Mouse (Mus musculus) inflammation-experienced regulatory T-cells, adult 6 months (primary cell): ENCODE measurements around the gene Olfr598. TPM values are rescaled to one million over a fixed set of nuclear protein-coding genes. Genes with fewer than 3 reads are reported as not detected.
"Not testable (repeated sequence)": the region's sequence is repeated elsewhere in the genome, so short reads cannot be mapped to it uniquely, and the experiment has no call there.

ENCODE experiments used
- ATAC-seq: one replicate; pipeline ENCODE4 v1.8.0; 2017
- polyA plus RNA-seq, 3 experiments: library from polyadenylated mRNA; unstranded; fragments of 100-300 nt; shearing (Covaris generic); gene quantifications; one replicate each; pipeline ENCODE4 v1.2.1; 2017

Olfr598 gene
- not detected for polyA plus RNA-seq

- ATAC-seq, result no peak
Observed at GRCm38 (mm10) chr7:103323268-103323667, at the start of gene Olfr598. Gene Olfr598 (plus strand): TSS chr7:103323568.

GRCm38 (mm10) chr7:103305348-103305747 lies 18.0 kb upstream of the Olfr598 start, which contains the start of gene Olfr596:
Gene Olfr596 (plus strand): TSS chr7:103305648.
- ATAC-seq, result not testable (repeated sequence)

DNA sequence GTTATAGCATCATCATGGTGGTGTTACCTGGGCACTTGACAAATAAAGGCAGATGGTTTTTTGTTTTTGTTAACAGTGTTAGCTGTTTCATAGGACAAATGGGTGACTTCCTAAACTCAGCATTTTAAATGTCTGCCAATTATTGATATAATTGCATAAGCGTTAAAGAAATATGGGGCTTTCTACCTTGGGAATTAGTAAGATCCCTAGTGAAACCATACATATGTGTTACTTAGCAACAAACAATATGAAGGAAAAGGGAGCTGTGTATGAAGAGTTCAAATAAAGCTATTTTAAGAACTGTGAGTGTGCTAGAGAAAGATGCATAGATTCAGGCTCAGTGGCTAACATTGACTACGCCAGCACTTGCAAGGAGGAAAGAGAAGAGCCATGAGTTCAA lies 7.4 kb upstream of the Olfr598 start, which contains the start of gene Olfr597:
Gene Olfr597, plus strand, starts transcription at position 301 of the 400 bp plus-strand sequence.
- ATAC-seq, result not testable (repeated sequence)

DNA sequence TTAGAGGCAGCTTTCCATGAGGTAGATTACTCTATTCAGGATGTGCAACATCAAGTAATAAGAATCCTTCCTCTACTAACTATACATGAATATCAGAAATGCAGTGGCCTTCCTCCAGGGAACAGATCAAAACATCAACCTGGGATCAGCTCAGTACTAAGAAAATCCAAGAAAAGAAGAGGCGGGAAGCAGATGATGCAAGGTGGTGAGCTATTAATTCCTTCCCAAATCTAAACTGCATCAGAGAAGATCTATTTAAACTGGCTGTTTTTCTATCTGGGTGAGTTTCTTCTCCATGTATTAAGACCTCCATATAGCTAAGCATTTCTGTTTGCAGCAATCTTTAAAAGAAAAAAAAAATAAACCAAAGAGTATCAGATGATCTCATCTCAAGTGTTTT lies 12.2 kb downstream of the Olfr598 start, which contains the start of gene Olfr599:
Gene Olfr599, plus strand, starts transcription at position 301 of the 400 bp plus-strand sequence.
- ATAC-seq, result no peak

- ATAC-seq, result no peak
Observed at GRCm38 (mm10) chr7:103349569-103349968, 26.2 kb downstream of the Olfr598 start, which contains the start of gene Olfr600. Gene Olfr600 (minus strand): TSS chr7:103349669.

DNA sequence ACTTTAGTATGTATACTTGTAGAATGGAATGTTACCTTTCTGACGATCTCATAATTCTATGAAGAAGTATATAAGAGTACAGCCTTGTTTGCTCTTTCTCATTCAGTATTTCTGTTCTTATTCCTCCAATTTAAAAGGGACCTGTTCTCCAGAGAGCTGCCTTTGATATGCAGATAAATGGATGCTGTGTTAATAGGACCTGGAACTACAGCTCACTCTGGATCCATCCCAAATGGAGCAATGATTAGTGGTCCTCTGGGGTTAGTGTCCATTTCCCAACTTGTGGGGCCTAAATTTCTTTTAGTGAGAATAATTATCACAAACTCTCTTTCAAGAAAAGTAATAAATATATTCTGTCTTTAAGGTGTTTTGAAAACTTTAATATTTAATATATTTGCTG lies 39.2 kb downstream of the Olfr598 start, which contains the start of gene Olfr601:
Gene Olfr601, minus strand, starts transcription at position 101 of the 400 bp plus-strand sequence.
- ATAC-seq, result no peak

Other genes with a start within 250 kb of the Olfr598 start
- gene Olfr584, start 241.7 kb upstream of the Olfr598 start, polyA plus RNA-seq, result not detected
- gene Olfr585, start 225.8 kb upstream of the Olfr598 start, polyA plus RNA-seq, result not detected
- not detected for gene Olfr586, start 197.9 kb upstream of the Olfr598 start, polyA plus RNA-seq
- gene Olfr588-ps1, start 182.7 kb upstream of the Olfr598 start, polyA plus RNA-seq, result under 1 TPM in 1 of 3 experiments, not detected in 2; 0.16 TPM
- gene Olfr589, start 167.2 kb upstream of the Olfr598 start, polyA plus RNA-seq, result not detected
- under 1 TPM in 1 of 3 experiments, not detected in 2; 0.28 TPM for gene Olfr591, start 145.2 kb upstream of the Olfr598 start, polyA plus RNA-seq
- under 1 TPM in 1 of 3 experiments, not detected in 2; 0.06 TPM for gene Olfr592, start 138.8 kb upstream of the Olfr598 start, polyA plus RNA-seq
- not detected for gene Olfr593, start 111.7 kb upstream of the Olfr598 start, polyA plus RNA-seq
- not detected for gene Olfr594, start 106.6 kb upstream of the Olfr598 start, polyA plus RNA-seq
- not detected for gene Usp17ld, start 71.1 kb upstream of the Olfr598 start, polyA plus RNA-seq
- not detected for gene Olfr596, start 17.9 kb upstream of the Olfr598 start, polyA plus RNA-seq
- gene Olfr597, start 7.3 kb upstream of the Olfr598 start, polyA plus RNA-seq, result under 1 TPM in 1 of 3 experiments, not detected in 2; 0.18 TPM
- not detected for gene Olfr599, start 12.3 kb downstream of the Olfr598 start, polyA plus RNA-seq
- gene Olfr600, start 26.1 kb downstream of the Olfr598 start, polyA plus RNA-seq, result not detected
- gene Olfr601, start 39.1 kb downstream of the Olfr598 start, polyA plus RNA-seq, result not detected
- not detected for gene Olfr603, start 62.6 kb downstream of the Olfr598 start, polyA plus RNA-seq
- gene Usp17lc, start 91.5 kb downstream of the Olfr598 start, polyA plus RNA-seq, result not detected
- gene Olfr605, start 121.9 kb downstream of the Olfr598 start, polyA plus RNA-seq, result not detected
- not detected for gene Olfr606, start 125.5 kb downstream of the Olfr598 start, polyA plus RNA-seq
- gene Olfr607, start 140.6 kb downstream of the Olfr598 start, polyA plus RNA-seq, result under 1 TPM in 1 of 3 experiments, not detected in 2; 0.09 TPM
- not detected for gene Olfr608, start 146.3 kb downstream of the Olfr598 start, polyA plus RNA-seq
- not detected for gene Olfr609, start 174.5 kb downstream of the Olfr598 start, polyA plus RNA-seq
- not detected for gene Olfr610, start 188.6 kb downstream of the Olfr598 start, polyA plus RNA-seq
- gene Olfr611, start 197.3 kb downstream of the Olfr598 start, polyA plus RNA-seq, result not detected
- gene Olfr612, start 219.1 kb downstream of the Olfr598 start, polyA plus RNA-seq, result not detected
- gene Olfr613, start 224.5 kb downstream of the Olfr598 start, polyA plus RNA-seq, result not detected
- gene Olfr615, start 232.5 kb downstream of the Olfr598 start, polyA plus RNA-seq, result not detected
- gene Olfr616, start 245.6 kb downstream of the Olfr598 start, polyA plus RNA-seq, result not detected
- gene Olfr617, start 249.5 kb downstream of the Olfr598 start, polyA plus RNA-seq, result not detected